Mouse (Mus musculus) kidney, adult 9 months (tissue): ENCODE data around the gene Sema4b.

Source experiments
- DNase-seq: peaks from one replicate; pipeline ENCODE4 v3.0.0; 2022

The Sema4b gene

DNA sequence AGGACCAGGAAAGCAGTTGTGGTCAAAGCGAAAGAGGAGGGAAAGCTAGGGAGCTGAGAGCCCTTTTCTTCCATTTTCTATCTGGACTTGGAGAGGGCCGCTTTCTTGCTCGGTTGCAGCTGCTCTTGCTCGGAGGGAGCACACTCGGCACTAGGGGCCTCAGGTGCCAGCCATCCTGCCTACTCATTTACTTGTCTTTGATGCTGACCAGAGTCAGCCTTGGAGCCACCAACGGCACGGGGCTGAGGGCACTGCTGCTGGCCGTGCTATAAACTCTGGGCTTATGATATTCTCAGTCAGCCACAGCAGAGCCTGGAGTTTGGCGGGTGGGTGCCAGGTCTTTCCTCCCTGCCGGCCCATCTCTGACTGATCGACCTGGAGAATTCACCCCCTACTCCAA is 12.2 kb downstream of the Sema4b start:
- no peak for DNase-seq

DNA sequence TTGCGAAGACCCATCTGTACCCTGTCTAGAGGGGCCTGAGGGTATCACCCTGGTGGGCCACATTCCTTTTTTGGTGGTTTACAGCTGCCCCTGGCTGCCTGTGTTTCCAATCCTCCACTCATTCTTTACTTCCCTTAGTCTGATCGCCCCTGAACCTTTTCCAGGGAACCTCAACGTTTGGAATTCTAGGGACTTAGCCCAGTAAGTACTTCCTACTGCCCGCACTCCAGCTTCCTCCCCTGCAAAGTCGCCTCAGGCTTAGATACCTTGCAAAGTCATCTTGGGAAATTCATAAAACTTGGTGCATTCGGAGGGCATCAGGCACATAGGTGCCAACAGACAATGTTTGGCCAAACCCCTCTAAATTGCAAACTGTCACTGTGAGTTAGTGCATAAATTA is 12.6 kb downstream of the Sema4b start:
- DNase-seq, result no peak

DNA sequence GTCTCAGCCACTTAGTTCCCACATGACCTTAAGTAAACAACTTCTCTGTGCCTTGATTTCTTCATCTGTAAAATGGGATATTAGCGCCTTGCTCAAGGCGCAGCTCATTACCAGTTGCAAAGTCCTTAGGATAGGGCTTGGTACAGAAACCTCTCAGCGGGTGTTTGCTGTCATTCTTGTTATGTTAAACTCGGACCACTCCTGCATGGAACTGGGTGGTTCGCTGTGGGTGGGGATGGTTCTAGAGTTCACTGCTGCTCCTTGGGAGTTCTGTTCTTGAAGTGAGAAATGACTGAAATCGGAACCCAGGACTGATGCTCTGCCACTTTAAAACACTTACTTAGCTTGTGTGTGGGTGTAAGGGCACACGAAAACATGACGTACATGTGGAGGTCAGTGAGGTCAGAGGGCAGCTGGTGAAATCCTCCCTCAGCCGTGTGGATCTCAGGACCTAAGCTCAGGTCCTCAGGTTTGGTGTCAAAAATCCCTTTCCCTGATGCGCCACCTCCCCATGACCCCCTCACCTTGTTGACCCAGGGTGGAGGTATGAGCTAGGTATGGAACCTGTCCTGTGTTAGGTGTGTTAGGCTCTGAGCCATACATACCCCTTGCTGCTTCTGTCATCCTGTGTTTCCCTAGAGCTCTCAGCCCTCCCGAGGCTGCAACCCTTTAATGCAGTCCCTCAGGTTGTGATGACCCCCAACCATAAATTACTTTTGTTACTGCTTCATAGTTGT is 13.4 kb downstream of the Sema4b start:
- DNase-seq, result no peak

DNA sequence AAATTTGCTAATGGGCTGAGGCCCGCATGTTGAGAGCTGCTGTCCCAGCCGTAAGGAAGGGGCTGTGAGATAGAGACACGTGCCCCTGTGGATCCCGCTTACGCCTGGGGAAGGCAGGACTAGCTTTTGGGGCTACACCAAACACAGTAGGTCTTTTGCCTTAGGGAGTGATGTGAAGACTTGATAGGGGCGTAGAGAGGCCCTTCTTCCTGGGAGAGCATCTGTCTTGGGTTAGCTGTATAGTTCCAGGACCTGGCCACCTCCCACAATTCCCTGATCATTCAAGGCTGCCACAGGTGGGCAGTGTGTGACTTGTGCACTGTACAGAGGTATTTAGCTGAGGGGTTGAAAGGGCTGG is 13.9 kb downstream of the Sema4b start:
- DNase-seq, result no peak

DNA sequence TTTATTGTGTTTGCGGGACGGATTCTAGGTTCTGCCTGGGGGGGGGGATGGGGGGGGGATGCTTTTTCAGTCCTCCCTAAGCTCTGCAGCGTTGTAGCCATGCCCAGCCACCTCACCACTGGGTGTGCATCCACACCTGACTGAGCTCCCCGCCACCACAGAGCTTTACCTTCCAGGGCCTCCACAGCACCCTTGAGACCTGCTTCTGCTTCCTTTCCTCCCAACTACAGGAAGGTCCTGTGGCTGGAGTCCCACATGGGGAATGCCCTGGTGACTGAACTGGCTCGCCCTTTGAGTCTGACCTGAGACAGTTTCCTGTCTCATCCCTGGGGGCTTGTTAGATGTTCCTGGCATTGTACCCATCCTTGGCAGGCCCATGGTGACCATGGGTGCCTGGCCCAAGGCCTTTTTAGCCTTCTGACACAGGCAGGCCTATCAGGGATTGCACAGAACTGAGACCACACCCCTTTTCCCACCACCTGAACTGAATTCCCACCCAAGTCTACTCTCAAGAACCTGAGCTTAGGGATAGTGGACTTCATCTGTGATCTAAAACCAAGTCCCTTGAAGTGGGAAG is 14.4 kb downstream of the Sema4b start:
- DNase-seq, result no peak

DNA sequence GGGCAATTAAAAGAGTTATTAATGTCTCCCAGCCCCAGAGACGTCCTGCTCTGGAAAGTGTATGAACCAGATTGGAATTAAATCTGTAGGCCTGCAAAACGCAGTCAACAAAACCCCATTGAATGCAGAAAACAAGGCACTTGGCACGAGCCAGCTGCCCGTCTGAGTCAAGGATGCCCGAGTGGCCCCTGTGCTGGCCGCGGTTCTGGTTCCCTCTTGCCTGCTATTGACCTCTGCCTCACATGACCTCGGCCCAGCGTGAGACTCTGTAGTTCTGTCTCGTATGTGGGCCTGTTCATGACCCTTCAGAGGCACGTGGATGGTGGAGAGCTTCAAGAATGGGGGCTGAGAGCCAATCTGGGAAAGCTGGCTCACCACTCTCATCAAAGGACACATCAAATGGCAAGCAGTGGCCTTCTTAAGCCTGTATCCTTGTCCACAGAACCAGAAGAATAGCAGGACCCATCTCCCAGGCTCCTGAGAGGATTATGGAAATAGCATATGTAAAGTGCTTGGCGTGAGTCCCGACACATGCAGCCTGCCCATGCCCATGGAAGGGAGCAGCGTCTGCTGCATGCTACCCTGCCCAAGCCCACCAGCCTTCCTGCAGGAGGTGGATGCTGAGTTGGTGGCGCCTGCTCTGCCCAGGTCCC is 15.4 kb downstream of the Sema4b start:
- no peak for DNase-seq

DNA sequence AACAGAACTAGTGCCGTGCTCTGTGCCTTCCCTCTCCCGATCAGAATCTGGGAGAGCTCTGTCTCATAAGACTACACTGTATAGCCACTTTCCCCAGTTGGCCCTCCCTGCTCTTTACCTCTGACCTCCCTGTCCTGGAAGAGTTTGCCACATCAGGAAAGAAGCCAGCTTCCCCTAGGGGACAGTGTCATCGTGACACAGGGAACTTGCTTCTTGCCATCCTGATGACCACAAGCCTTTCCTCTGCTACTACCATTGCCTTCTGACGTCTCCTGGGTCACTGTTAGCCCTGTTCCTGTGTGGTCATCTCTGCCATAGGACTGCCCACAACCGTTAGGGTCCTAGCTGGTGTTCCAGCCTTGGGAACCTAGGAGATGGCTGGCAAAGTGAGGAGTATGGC is 16.3 kb downstream of the Sema4b start:
- no peak for DNase-seq

DNA sequence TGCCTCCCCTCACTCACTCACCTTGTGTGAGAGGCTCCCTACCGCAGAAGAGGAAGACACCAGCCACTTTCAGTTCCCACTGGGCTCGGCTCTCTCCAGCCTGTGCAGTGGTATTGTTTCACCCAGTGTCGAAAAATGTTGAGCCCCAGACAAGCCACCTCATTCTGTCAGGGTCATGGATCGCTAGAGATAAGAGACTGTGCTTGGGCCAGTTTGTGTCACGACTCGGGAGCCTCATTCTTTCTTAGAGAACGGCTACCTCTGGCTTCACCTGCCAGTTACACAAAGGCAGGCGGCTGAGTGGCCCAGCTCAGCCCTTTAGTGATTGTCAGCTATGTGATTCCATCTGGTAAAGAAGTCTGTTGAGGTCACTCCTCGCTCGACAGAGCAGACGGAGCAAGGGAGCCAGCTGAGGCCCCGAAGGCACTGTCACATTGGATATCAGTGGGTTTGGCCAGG is 17.0 kb downstream of the Sema4b start:
- DNase-seq, result no peak

DNA sequence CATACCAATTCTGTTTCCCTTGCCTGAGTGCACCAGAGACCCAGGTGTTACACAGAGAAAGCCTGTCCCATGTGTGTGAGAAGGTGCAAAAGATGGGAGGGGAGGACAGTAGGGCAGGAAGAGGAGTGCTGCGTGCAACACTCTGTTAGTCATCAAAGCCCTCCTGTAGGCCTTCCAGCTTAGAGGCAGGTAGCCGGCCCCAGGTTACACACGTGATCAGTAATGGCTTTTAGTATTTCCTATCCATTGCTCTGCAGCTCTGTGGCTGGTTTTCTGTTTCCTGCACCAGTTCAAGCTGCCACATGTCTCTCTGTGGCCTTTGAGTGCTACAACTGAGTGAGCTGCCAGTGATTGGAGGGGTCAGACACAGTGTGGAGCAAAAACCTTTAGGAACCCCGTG is 17.7 kb downstream of the Sema4b start:
- DNase-seq, result no peak

DNA sequence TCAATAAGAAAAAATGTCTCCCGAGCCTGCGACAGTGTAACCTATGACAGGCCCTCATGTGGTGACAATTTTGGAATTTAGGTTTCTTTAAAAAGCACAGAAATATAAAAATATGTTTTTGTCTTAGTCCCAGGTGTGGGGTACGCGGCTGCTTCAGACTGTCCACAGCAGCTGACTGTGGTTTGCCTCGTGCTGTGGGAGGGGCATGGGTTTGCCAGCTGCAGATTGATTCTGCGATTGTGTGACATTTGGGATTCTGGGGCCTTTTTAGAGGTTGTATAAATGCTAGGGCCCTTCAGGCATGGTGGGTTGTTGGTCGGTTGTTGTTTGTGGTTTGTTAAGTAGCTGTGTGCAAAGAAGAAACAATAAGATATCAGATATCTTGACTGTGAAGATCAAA is 18.3 kb downstream of the Sema4b start:
- DNase-seq, result no peak

DNA sequence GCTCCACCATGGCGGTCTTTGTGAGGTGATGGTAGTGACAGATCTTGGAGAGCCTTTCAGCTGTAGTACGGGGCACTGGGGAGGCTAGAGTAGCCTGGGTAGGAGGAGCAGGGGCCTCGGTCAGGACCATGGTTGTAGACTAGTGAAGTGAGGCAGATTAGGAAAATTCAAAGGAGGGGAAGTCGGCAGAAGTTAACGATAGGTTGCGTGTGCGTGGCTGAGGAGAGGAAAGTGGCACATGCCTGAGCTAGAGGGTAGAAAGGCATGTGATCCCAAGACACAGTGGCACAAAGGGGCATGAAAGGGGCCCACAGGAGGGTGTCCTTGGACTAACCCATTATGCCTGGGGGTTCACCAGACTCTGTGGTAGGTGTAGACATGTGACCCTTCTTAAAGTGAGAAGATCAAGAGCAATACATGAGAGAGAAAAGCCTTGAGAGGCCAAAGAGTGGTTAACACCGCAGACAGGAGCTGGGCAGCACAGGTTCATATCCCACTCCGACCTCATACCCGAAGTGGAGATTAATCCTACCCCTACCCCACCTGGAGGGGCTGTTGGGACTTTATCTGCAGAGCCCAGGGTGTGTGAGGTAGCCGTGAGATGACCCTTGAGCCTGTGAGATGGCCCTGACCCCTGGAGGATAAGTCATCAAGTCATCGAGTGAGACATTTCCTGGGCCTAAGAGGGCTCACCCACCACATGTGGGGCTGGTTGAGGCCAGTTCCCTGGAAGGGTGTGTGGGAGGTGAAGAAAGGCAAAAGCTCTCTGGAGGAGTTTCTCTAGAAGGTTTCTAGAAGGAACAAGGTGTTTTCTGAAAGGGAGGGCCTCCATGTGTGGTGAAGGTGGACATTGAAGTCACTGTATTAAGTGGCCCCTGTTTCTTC is 19.3 kb downstream of the Sema4b start:
- DNase-seq, result peak; percentile 10

DNA sequence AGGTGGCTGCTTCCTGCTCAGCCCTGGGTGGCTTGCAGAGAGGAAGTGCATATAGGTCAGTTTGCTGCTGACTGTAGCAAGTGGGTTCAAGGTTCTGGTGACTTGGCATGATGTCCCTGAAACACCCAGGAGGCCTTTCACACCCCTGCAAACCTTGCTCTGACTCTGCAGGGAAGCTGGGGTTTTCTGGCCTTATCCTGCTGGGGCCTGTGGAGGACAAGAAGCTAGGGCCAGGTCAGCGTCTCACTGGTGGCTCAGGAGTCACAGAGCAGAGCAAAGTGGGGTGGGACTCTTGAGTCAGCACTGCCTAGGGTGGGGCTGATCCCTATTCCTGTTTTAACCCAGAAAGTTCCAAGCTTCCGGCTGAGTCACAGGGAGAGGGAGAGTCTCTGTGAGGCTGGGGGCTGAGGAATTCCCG is 20.7 kb downstream of the Sema4b start:
- DNase-seq, result peak; percentile 86

DNA sequence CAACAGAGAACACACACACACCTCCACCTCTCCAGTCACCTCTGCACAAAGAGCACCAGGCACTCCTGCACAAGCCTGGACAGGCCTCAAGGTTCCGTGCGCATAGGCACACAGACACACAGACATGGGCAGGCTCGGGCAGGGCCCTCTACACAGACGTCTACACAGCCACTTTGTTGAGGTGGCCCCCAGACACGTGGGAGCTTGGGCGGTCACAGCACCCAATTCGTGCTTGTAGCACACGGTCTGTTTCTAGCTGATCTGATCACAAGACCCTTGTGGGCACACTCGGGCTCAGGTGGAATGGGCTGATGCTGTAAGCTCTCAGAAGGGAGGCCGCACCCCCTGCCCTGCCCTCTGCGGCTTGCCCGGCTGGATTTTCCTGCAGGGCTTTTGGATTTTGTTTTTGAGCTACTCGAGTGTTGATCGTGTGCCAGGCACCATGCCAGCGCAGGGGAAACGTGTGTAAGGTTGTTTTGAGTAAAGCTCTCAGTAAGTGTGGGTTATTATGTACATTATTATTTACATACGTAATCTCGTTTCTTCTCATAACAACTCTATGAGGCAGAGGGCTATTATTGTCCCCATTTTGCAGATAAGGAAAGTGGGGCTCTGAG is 21.5 kb downstream of the Sema4b start:
- DNase-seq, result peak; percentile 52

DNA sequence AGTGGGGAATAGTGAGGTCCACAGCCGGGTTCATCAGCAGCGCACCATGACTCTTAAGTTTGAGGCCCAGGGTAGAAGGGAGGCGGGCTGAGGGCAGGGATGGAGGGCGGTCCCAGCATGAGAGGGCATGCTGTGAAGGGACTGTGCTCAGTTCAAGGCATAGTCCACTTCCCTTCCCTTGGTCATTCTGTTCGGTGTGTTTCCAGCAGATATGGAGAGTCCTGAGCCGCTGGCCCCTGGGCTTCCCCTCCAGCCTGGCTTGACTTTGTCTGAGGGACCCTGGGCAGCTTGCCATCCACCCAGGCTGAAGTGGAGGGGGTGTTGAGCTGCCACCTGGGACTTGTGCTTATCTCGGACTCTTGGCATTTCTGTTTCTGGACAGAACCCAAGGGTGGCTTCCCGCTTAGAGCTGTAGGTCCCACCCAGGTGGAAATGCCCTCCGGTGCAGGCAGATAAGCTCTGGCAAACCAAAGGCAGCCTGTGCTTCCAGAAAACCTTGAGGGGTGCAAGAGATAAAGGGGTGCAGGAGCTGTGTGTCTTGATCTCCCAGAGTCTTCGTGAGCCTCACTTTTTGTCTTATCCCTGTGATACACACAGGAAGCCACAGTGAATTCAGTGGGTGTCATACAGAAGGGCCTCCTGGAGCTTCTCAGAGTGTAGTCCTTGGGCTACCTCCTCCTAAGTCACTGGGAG is 22.2 kb downstream of the Sema4b start:
- peak; percentile 62 for DNase-seq

DNA sequence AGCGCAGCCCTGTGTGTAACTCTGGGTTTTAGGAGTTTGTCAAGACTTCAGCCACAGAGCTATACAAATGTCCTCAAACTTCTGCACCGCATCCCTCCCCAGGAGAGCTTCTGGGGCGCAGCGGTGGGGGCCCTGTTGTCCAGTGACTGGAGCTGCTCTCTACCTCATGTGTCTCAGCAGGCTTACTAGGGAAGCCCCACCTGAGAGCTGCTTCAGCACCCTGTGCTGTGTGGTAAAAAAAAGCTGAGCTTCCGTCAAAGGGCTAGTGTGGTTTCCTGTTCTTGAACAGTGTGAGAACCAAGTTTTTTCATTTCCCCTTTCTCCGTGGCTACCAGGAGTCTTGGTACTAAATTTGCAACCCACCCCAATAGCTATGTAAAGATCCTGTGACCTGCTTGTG is 23.0 kb downstream of the Sema4b start:
- DNase-seq, result peak; percentile 24

DNA sequence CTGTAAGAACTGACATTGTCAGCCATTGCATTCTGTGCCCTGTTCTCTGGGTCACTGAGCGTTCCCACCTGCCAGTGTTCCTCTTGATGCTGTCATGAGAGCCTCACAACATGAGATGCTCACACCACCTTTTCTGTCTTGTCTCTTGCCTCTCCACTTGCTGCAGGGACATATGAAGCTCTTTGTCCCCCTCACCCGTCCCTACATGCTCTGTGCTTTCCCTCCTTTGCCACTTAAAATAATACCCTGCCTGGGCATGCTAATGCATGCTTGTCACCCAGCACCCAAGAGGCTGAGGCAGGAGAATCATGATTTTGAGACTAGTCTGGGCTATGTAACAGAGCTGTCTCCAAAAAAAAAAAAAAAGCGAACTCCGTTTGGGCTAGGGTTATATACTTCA is 24.3 kb downstream of the Sema4b start:
- no peak for DNase-seq

DNA sequence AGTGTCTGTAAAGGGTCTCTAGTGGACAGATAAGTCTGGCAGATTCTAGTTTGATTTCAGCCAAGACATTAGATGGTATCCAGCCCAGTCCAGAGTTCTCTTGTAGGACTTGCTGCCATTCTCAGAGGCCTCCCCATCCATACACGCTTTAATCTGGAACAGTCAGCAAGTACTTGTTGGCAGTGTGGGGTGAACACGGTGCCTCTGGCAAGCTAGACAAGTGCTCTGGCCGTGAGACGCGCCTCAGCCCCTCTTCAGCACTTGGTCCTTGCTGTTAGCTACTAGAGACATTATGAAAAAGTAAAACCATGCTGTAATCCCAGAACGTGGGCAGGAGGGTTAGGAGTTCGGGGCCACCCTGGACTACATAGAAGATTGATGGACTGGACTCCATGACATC is 27.0 kb downstream of the Sema4b start:
- DNase-seq, result no peak

DNA sequence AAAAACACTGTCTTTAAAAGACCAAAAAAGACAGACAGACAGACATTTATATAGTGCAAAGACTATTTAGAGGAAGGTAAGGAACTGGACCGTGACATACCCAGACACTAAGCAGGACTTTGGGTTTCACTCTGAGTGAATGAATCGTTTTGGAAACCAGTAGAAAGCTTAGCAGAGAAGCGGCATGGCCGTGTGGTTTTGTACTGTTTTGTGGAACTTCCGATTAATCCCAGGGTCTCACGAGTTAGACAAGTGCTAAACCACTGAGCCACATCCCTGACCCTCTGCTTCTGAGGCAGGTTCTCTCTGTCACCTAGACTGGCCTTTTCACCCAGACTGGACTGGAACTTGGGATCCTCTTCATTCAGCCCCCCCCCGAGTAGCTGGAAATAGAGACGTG is 27.8 kb downstream of the Sema4b start:
- no peak for DNase-seq

DNA sequence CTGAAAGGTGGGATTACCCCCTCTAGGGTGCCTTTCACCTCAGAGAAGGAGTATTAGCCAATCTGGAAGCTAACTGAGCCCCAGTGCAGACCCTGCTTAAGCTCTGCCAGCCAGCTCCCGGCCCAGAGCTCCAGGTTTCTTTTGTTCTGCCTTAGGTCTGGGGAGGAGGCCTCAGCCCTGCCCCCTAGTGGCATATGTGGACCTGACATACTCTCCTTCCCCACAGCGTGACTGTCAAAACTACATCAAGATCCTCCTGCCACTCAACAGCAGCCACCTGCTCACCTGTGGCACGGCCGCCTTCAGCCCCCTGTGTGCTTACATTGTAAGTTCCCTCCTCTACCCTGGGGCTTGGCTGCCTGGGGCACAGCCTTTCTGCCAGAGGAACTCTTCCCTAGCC is 28.8 kb downstream of the Sema4b start:
- DNase-seq, result peak; percentile 83

DNA sequence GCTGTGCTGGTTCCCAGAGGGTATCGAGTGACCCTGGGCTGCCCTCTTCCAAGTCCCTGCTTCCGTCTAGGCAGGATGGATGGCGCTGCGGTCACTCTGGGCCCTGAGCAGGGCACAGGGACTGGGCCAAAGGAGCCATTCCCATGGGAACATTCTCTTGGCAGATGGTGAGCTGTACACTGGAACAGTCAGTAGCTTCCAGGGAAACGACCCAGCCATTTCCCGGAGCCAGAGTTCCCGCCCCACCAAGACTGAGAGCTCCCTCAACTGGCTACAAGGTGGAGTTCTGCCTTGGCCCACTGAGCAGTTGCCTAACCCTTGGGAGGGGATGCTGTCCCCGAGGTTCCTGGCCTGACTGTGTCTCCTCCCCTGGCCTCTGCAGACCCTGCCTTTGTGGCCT is 29.9 kb downstream of the Sema4b start:
- DNase-seq, result peak; percentile 66

DNA sequence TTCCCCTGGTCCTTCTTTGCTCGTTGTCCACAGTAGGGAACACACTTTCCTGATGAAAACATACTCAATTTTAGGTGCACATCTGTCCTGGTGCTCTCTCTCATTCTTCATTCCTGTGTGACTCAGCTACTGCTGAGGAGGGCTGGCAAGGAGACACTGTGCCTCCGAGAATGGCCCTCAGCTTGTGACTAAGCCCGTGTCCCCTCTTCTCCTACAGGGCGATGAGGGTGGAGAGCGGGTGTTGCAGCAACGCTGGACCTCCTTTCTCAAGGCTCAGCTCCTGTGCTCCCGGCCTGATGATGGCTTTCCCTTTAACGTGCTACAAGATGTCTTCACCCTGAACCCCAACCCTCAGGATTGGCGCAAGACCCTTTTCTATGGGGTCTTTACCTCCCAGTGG is 32.0 kb downstream of the Sema4b start:
- no peak for DNase-seq

DNA sequence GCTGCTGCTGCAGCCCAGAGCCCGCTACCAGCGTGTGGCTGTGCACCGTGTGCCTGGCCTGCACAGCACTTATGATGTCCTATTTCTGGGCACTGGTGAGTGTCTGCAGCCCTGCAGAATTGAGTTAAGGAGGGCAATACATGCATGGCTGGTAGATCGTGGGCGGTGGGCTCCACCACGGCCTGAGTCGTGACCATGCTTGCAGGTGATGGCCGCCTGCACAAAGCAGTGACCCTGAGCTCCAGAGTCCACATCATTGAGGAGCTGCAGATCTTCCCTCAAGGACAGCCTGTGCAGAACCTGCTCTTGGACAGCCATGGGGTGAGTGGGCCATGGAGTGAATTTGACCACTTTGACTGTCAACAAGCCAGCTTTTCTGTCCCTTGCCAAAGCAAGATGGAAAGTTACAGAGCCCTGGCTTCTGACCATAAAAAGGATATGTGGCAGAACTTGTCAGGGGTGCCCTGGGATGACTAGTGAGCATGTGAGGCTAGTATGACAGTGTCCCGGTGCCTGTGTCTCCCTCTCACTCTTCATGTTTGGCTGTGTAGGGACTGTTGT is 33.7 kb downstream of the Sema4b start:
- no peak for DNase-seq
